Mouse (Mus musculus) heart, adult 2 months (tissue): ENCODE measurements around the gene Smim24. TPM values are rescaled to one million over a fixed set of nuclear protein-coding genes. Genes with fewer than 3 reads are reported as not detected.

Experiments used
- DNase-seq, 2 experiments: peaks; one replicate each; pipeline ENCODE4 v3.0.0; 2021
- H3K27ac ChIP-seq: fragments of 200-600 bp; 2 replicates; pipeline ENCODE4 v1.8.1; 2022
- H3K27me3 ChIP-seq: fragments of 200-500 bp; 2 replicates; pipeline ENCODE4 v1.6.1; 2012; ENCODE audit warnings: mild to moderate bottlenecking, low read length, inconsistent platforms, mixed read lengths; ENCODE audit not compliant: control insufficient read depth, insufficient read depth
- H3K36me3 ChIP-seq: fragments of 200-500 bp; 2 replicates; pipeline ENCODE4 v1.6.1; 2012; ENCODE audit warnings: low read length, inconsistent platforms; ENCODE audit not compliant: control insufficient read depth, insufficient read depth
- H3K4me1 ChIP-seq: fragments of 200-500 bp; 2 replicates; pipeline ENCODE4 v1.6.1; 2011; ENCODE audit warnings: low read length; ENCODE audit not compliant: control insufficient read depth, insufficient read depth
- H3K4me3 ChIP-seq: fragments of 200-600 bp; 2 replicates; pipeline ENCODE4 v1.8.1; 2022
- H3K79me2 ChIP-seq: fragments of 200-500 bp; replicated peaks from 2 replicates; pipeline ENCODE4 v1.6.1; 2012; ENCODE audit warnings: mild to moderate bottlenecking, inconsistent platforms, low read length, moderate library complexity, mixed read lengths; ENCODE audit not compliant: control insufficient read depth, insufficient read depth
- H3K9ac ChIP-seq: fragments of 200-500 bp; 2 replicates; pipeline ENCODE4 v1.6.1; 2012; ENCODE audit warnings: low read depth, mild to moderate bottlenecking, control low read depth, inconsistent platforms, low read length, mixed read lengths
- CTCF ChIP-seq: fragments of 200-600 bp; IDR thresholded peaks from 2 replicates; pipeline ENCODE4 v1.8.1; 2022; ENCODE audit warnings: antibody characterized with exemption, mild to moderate bottlenecking, moderate library complexity
- EP300 ChIP-seq: fragments of 200-500 bp; IDR thresholded peaks from 2 replicates; pipeline ENCODE4 v1.6.1; 2011; ENCODE audit warnings: low read depth, low read length, control low read depth; ENCODE audit not compliant: insufficient read depth
- POLR2A ChIP-seq: fragments of 200-500 bp; IDR thresholded peaks from 2 replicates; pipeline ENCODE4 v1.6.1; 2011; ENCODE audit warnings: mild to moderate bottlenecking, low read depth, low read length, control low read depth; ENCODE audit not compliant: insufficient read depth
- WGBS: fragments of 180-500 bp; shearing (Covaris S2); methylation state at CpG from one replicate; pipeline ENCODE4 v1.1.7; 2018; 5-methylcytosine and 5-hydroxymethylcytosine counted together
- intact Hi-C: fragments of 180-260 bp; cut with DNase I; formaldehyde crosslinking; loops from one replicate; pipeline ENCODE4 v1.15.1; 2025
- polyA plus RNA-seq: library from polyadenylated mRNA; depleted of rRNA; stranded (reverse); fragments of >200 nt; gene quantifications from 2 replicates; pipeline ENCODE4 v1.2.3, GENCODE M21; 2012
- total RNA-seq, 2 experiments: library from RNA; stranded (reverse); gene quantifications; 2 replicates each; pipeline ENCODE4 v1.2.3; 2021

The Smim24 gene
- total and polyA plus RNA-seq, 3 experiments: 2.0 to 8.3 (median 2.3) TPM

GRCm38 (mm10) chr10:81356991-81357844 lies 35.6 kb upstream of the Smim24 start, which contains the start of gene Mfsd12:
Mfsd12 (plus strand) TSS chr10:81357491.
- TF ChIP-seq POLR2A: peak; percentile 58; the same call in 1 of the 2 replicates
- 0 out of 2 replicates have a peak, but pooled peaks have one; percentile 0 for TF ChIP-seq EP300
- no peak for TF ChIP-seq CTCF
- WGBS: 2% methylated on average over 79 of the region's 79 CpGs
- intact Hi-C loops: no loop called here

GRCm38 (mm10) chr10:81358209-81358608 lies 34.6 kb upstream of the Smim24 start:
- H3K36me3 ChIP-seq: no peaks in the 10 kb centered on the region
- TF ChIP-seq POLR2A (no peak), CTCF (no peak), EP300 (no peak)
- no peaks in the 10 kb centered on the region for H3K79me2 ChIP-seq
- peak overlapping the region; percentile 94 for H3K9ac ChIP-seq
- H3K27me3 ChIP-seq: no peaks in the 10 kb centered on the region
- no peak for DNase-seq
- H3K4me3 ChIP-seq: peak overlapping the region; percentile 69
- intact Hi-C loops: no loop called here
- peaks cover 7% of the 10 kb centered on the region for H3K4me1 ChIP-seq
- WGBS: 35% methylated on average over 4 of the region's 4 CpGs
- H3K27ac ChIP-seq: no peak overlapping the region

More at GRCm38 (mm10) chr10:81356991-81357844, 35.6 kb upstream of the Smim24 start, which contains the start of gene Mfsd12:
- Histone ChIP-seq H3K79me2 (no peaks in the 10 kb centered on the region), H3K4me1 (peaks cover 6% of the 10 kb centered on the region), H3K4me3 (peak within 1 kb of the TSS; percentile 69), H3K36me3 (no peaks in the 10 kb centered on the region), H3K27ac (peak within 1 kb of the TSS; percentile 82), H3K27me3 (no peaks in the 10 kb centered on the region), H3K9ac (peak within 1 kb of the TSS; percentile 94)
- peak; percentile 93 to 95 for DNase-seq

- intact Hi-C loops: no loop called here
Observed at GRCm38 (mm10) chr10:81358841-81359240, 34.0 kb upstream of the Smim24 start.

GRCm38 (mm10) chr10:81360721-81361120 lies 32.1 kb upstream of the Smim24 start:
- Histone ChIP-seq H3K27me3 (no peaks in the 10 kb centered on the region), H3K36me3 (no peaks in the 10 kb centered on the region), H3K4me3 (no peak overlapping the region), H3K4me1 (peaks cover 12% of the 10 kb centered on the region), H3K27ac (no peak overlapping the region), H3K9ac (no peak overlapping the region), H3K79me2 (no peaks in the 10 kb centered on the region)
- no peak for DNase-seq
- WGBS: 73% methylated on average over 8 of the region's 8 CpGs
- TF ChIP-seq CTCF (no peak), EP300 (no peak), POLR2A (no peak)
- intact Hi-C loops: no loop called here

More at GRCm38 (mm10) chr10:81358841-81359240, 34.0 kb upstream of the Smim24 start:
- H3K9ac ChIP-seq: no peak overlapping the region
- no peak for TF ChIP-seq EP300
- no peak for TF ChIP-seq POLR2A
- no peak for TF ChIP-seq CTCF
- DNase-seq: no peak
- H3K27ac ChIP-seq: no peak overlapping the region
- no peak overlapping the region for H3K4me3 ChIP-seq
- no peaks in the 10 kb centered on the region for H3K36me3 ChIP-seq
- H3K4me1 ChIP-seq: peaks cover 9% of the 10 kb centered on the region
- 62% methylated on average over 1 of the region's 1 CpGs for WGBS
- no peaks in the 10 kb centered on the region for H3K79me2 ChIP-seq
- H3K27me3 ChIP-seq: no peaks in the 10 kb centered on the region

- DNase-seq: no peak
- no peak overlapping the region for H3K4me3 ChIP-seq
- H3K27ac ChIP-seq: no peak overlapping the region; the same call in 1 of the 2 replicates
- H3K36me3 ChIP-seq: no peaks in the 10 kb centered on the region
- H3K27me3 ChIP-seq: no peaks in the 10 kb centered on the region
- H3K9ac ChIP-seq: no peak overlapping the region
- no peak for TF ChIP-seq POLR2A
- no peak for TF ChIP-seq CTCF
- TF ChIP-seq EP300: no peak
- intact Hi-C loops: no loop called here
- WGBS: 66% methylated on average over 12 of the region's 12 CpGs
- no peaks in the 10 kb centered on the region for H3K79me2 ChIP-seq
- peaks cover 10% of the 10 kb centered on the region for H3K4me1 ChIP-seq
Observed at GRCm38 (mm10) chr10:81362336-81362949, 30.4 kb upstream of the Smim24 start.
